Mouse (Mus musculus) heart, embryonic 14.5 days (tissue): ENCODE results near the gene Spen. TPM values are rescaled to one million over a fixed set of nuclear protein-coding genes. Genes with fewer than 3 reads are reported as not detected.

Source experiments
- ATAC-seq: fragments of 200-750 bp; cut with Nextera tagmentation; 2 replicates; pipeline ENCODE4 v1.8.0; 2017; ENCODE audit warnings: low read depth, moderate TSS enrichment; ENCODE audit not compliant: insufficient number of reproducible peaks, insufficient read depth, low FRiP score
- H3K27ac ChIP-seq, 2 experiments: fragments of 200-500 bp in 1 of 2; fragments of 300-500 bp in 1 of 2; sonication (generic) in 1 of 2; replicated peaks in 1 of 2; 2 replicates each; pipeline ENCODE4 v1.5.1; 2012 to 2014; ENCODE audit warnings: low read depth in 2 of 2, low read length in 2 of 2, control low read depth in 1 of 2, mild to moderate bottlenecking in 1 of 2, mixed read lengths in 1 of 2; ENCODE audit not compliant: control insufficient read depth in 1 of 2, insufficient read depth in 1 of 2
- H3K27me3 ChIP-seq: fragments of 300-500 bp; sonication (generic); 2 replicates; pipeline ENCODE4 v1.6.1; 2014; ENCODE audit warnings: mild to moderate bottlenecking, low read length, control low read depth; ENCODE audit not compliant: control insufficient read depth, insufficient read depth
- H3K36me3 ChIP-seq: fragments of 300-500 bp; sonication (generic); 2 replicates; pipeline ENCODE4 v1.6.1; 2014; ENCODE audit warnings: mild to moderate bottlenecking, control low read depth, low read length, mixed read lengths; ENCODE audit not compliant: control insufficient read depth, insufficient read depth
- H3K4me1 ChIP-seq, 2 experiments: fragments of 200-500 bp in 1 of 2; fragments of 300-500 bp in 1 of 2; sonication (generic) in 1 of 2; 2 replicates each; pipeline ENCODE4 v1.6.1; 2012 to 2014; ENCODE audit warnings: low read length in 2 of 2, control low read depth in 1 of 2, mixed read lengths in 1 of 2; ENCODE audit not compliant: control insufficient read depth in 2 of 2, insufficient read depth in 2 of 2
- H3K4me2 ChIP-seq: fragments of 300-500 bp; sonication (generic); 2 replicates; pipeline ENCODE4 v1.6.1; 2014; ENCODE audit warnings: mild to moderate bottlenecking, low read length
- H3K4me3 ChIP-seq, 2 experiments: fragments of 200-500 bp in 1 of 2; fragments of 300-500 bp in 1 of 2; sonication (generic) in 1 of 2; 2 replicates each; pipeline ENCODE4 v1.5.1; 2012 to 2014; ENCODE audit warnings: low read length in 2 of 2, mild to moderate bottlenecking in 2 of 2, control low read depth in 1 of 2, low read depth in 1 of 2, moderate library complexity in 1 of 2; ENCODE audit not compliant: control insufficient read depth in 1 of 2, insufficient read depth in 1 of 2
- H3K9ac ChIP-seq: fragments of 300-500 bp; sonication (generic); 2 replicates; pipeline ENCODE4 v1.6.1; 2014; ENCODE audit warnings: mild to moderate bottlenecking, low read length
- H3K9me3 ChIP-seq: fragments of 300-500 bp; sonication (generic); 2 replicates; pipeline ENCODE4 v1.6.1; 2016; ENCODE audit warnings: low read length, control low read depth; ENCODE audit not compliant: control insufficient read depth
- WGBS: fragments of 180-500 bp; shearing (Covaris S2); extraction: QIAGEN DNeasy Blood & Tissue Kit; methylation state at CpG from one replicate; pipeline ENCODE4 v1.1.7; 2014; 5-methylcytosine and 5-hydroxymethylcytosine counted together
- polyA plus RNA-seq: library from polyadenylated mRNA; unstranded; fragments of >200 nt; fragmentation: Nextera tagmentation; extraction: Ambion mirVana; gene quantifications from 2 replicates; pipeline ENCODE4 v1.2.1, GENCODE M21; 2014

Gene Spen
- polyA plus RNA-seq, 1 experiment from 2014 or later, result 9.6 TPM

GRCm38 (mm10) chr4:141465512-141466288 is 72.7 kb downstream of the Spen start:
- H3K27me3 ChIP-seq, result no peaks in the 10 kb centered on the region
- no peak overlapping the region for H3K4me3 ChIP-seq
- no peaks in the 10 kb centered on the region for H3K9me3 ChIP-seq
- H3K9ac ChIP-seq, result no peak overlapping the region
- ATAC-seq, result no peak
- no peak overlapping the region for H3K27ac ChIP-seq
- no peak overlapping the region for H3K4me2 ChIP-seq
- 92% methylated on average over 34 of the region's 34 CpGs for WGBS
- peaks cover 89% of the 10 kb centered on the region for H3K36me3 ChIP-seq
- H3K4me1 ChIP-seq, result no peaks in the 10 kb centered on the region

GRCm38 (mm10) chr4:141464722-141465121 is 73.7 kb downstream of the Spen start:
- Histone ChIP-seq H3K27me3 (no peaks in the 10 kb centered on the region), H3K4me1 (no peaks in the 10 kb centered on the region), H3K4me2 (no peak overlapping the region), H3K9me3 (no peaks in the 10 kb centered on the region), H3K4me3 (no peak overlapping the region), H3K36me3 (peaks cover 80% of the 10 kb centered on the region), H3K9ac (no peak overlapping the region), H3K27ac (no peak overlapping the region)
- ATAC-seq, result no peak
- 79% methylated on average over 16 of the region's 16 CpGs for WGBS

GRCm38 (mm10) chr4:141463472-141463871 is 74.9 kb downstream of the Spen start:
- peaks cover under 1 to 4% of the 10 kb centered on the region in 2 experiments; a peak in 2 of 4 replicates for H3K4me1 ChIP-seq
- no peak overlapping the region for H3K27ac ChIP-seq
- peaks cover 67% of the 10 kb centered on the region for H3K36me3 ChIP-seq
- no peak for ATAC-seq
- 63% methylated on average over 14 of the region's 14 CpGs for WGBS
- H3K27me3 ChIP-seq, result no peaks in the 10 kb centered on the region
- H3K9me3 ChIP-seq, result no peaks in the 10 kb centered on the region
- no peak overlapping the region for H3K9ac ChIP-seq
- H3K4me2 ChIP-seq, result no peak overlapping the region
- H3K4me3 ChIP-seq, result no peak overlapping the region

- Histone ChIP-seq H3K9me3 (no peaks in the 10 kb centered on the region), H3K4me3 (no peak overlapping the region), H3K27me3 (no peaks in the 10 kb centered on the region), H3K36me3 (peaks cover 48% of the 10 kb centered on the region), H3K9ac (no peak overlapping the region), H3K27ac (no peak overlapping the region), H3K4me1 (peaks cover 2 to 13% of the 10 kb centered on the region in 2 experiments; a peak in 2 of 4 replicates), H3K4me2 (no peak overlapping the region)
- WGBS, result 90% methylated on average over 12 of the region's 12 CpGs
- ATAC-seq, result no peak
Measured at GRCm38 (mm10) chr4:141461576-141461975, 76.8 kb downstream of the Spen start.

- H3K27ac ChIP-seq, result no peak overlapping the region
- H3K9me3 ChIP-seq, result no peaks in the 10 kb centered on the region
- peaks cover 2 to 13% of the 10 kb centered on the region in 2 experiments; a peak in 2 of 4 replicates for H3K4me1 ChIP-seq
- no peak for ATAC-seq
- no peak overlapping the region for H3K4me3 ChIP-seq
- H3K9ac ChIP-seq, result no peak overlapping the region
- peaks cover 43% of the 10 kb centered on the region for H3K36me3 ChIP-seq
- 73% methylated on average over 12 of the region's 12 CpGs for WGBS
- H3K27me3 ChIP-seq, result no peaks in the 10 kb centered on the region
- no peak overlapping the region for H3K4me2 ChIP-seq
Measured at GRCm38 (mm10) chr4:141461088-141461487, 77.3 kb downstream of the Spen start.

- Histone ChIP-seq H3K36me3 (peaks cover 37% of the 10 kb centered on the region), H3K4me3 (no peak overlapping the region), H3K27me3 (no peaks in the 10 kb centered on the region), H3K4me2 (no peak overlapping the region), H3K9me3 (no peaks in the 10 kb centered on the region), H3K9ac (no peak overlapping the region), H3K27ac (no peak overlapping the region), H3K4me1 (peaks cover 2 to 13% of the 10 kb centered on the region in 2 experiments; a peak in 2 of 4 replicates)
- 92% methylated on average over 4 of the region's 4 CpGs for WGBS
- ATAC-seq, result no peak
Measured at GRCm38 (mm10) chr4:141460481-141460880, 77.9 kb downstream of the Spen start.

GRCm38 (mm10) chr4:141459766-141460165 is 78.6 kb downstream of the Spen start:
- Histone ChIP-seq H3K27me3 (no peaks in the 10 kb centered on the region), H3K4me2 (no peak overlapping the region), H3K9me3 (no peaks in the 10 kb centered on the region), H3K4me3 (no peak overlapping the region), H3K9ac (no peak overlapping the region), H3K27ac (no peak overlapping the region), H3K36me3 (peaks cover 30% of the 10 kb centered on the region), H3K4me1 (peaks cover 2 to 13% of the 10 kb centered on the region in 2 experiments; a peak in 2 of 4 replicates)
- ATAC-seq, result no peak
- WGBS, result 90% methylated on average over 9 of the region's 9 CpGs
